Mouse (Mus musculus) hindbrain, embryonic 15.5 days (tissue): ENCODE measurements around the gene Creb1. TPM values are rescaled to one million over a fixed set of nuclear protein-coding genes. Genes with fewer than 3 reads are reported as not detected.

Source experiments
- ATAC-seq: fragments of 200-750 bp; cut with Nextera tagmentation; 2 replicates; pipeline ENCODE4 v1.8.0; 2017; ENCODE audit warnings: low read depth, moderate number of reproducible peaks, moderate TSS enrichment; ENCODE audit not compliant: low FRiP score
- H3K27ac ChIP-seq: fragments of 300-500 bp; sonication (generic); replicated peaks from 2 replicates; pipeline ENCODE4 v1.5.1; 2015; ENCODE audit warnings: mild to moderate bottlenecking, inconsistent platforms
- H3K27me3 ChIP-seq: fragments of 300-500 bp; sonication (generic); 2 replicates; pipeline ENCODE4 v1.6.1; 2015; ENCODE audit warnings: control low read depth, inconsistent platforms
- H3K36me3 ChIP-seq: fragments of 300-500 bp; sonication (generic); 2 replicates; pipeline ENCODE4 v1.6.1; 2015; ENCODE audit warnings: control low read depth, inconsistent platforms
- H3K4me1 ChIP-seq: fragments of 300-500 bp; sonication (generic); replicated peaks from 2 replicates; pipeline ENCODE4 v1.6.1; 2015; ENCODE audit warnings: control low read depth, inconsistent platforms
- H3K4me2 ChIP-seq: fragments of 300-500 bp; sonication (generic); 2 replicates; pipeline ENCODE4 v1.6.1; 2015; ENCODE audit warnings: moderate library complexity, mild to moderate bottlenecking, inconsistent platforms
- H3K4me3 ChIP-seq: fragments of 300-500 bp; sonication (generic); 2 replicates; pipeline ENCODE4 v1.5.1; 2015; ENCODE audit warnings: mild to moderate bottlenecking, inconsistent platforms
- H3K9ac ChIP-seq: fragments of 300-500 bp; sonication (generic); 2 replicates; pipeline ENCODE4 v1.6.1; 2015; ENCODE audit warnings: inconsistent platforms
- H3K9me3 ChIP-seq: fragments of 300-500 bp; sonication (generic); 2 replicates; pipeline ENCODE4 v1.6.1; 2016; ENCODE audit warnings: control low read depth, inconsistent platforms
- WGBS: fragments of 180-500 bp; shearing (Covaris S2); methylation state at CpG from one replicate; pipeline ENCODE4 v1.1.7; 2015; 5-methylcytosine and 5-hydroxymethylcytosine counted together
- polyA plus RNA-seq: library from polyadenylated mRNA; unstranded; fragments of >200 nt; fragmentation: Nextera tagmentation; extraction: Ambion mirVana; gene quantifications from 2 replicates; pipeline ENCODE4 v1.2.1, GENCODE M21; 2015

The Creb1 gene
- 28.7 and 32.9 TPM in 2 replicates for polyA plus RNA-seq

GRCm38 (mm10) chr1:64532589-64533470, at the start of gene Creb1:
TSS of gene Creb1 (plus strand) at chr1:64532645.
- H3K9ac ChIP-seq, result peak within 1 kb of the TSS; percentile 95
- H3K9me3 ChIP-seq, result no peaks in the 10 kb centered on the region
- under 1% methylated on average over 65 of the region's 119 CpGs for WGBS
- H3K27ac ChIP-seq, result peak within 1 kb of the TSS; percentile 99
- peak within 1 kb of the TSS; percentile 66 for H3K4me2 ChIP-seq
- H3K4me1 ChIP-seq, result peaks cover 39% of the 10 kb centered on the region
- no peaks in the 10 kb centered on the region for H3K27me3 ChIP-seq
- no peaks in the 10 kb centered on the region; the same call in 1 of the 2 replicates for H3K36me3 ChIP-seq
- peak; percentile 98 for ATAC-seq
- peak within 1 kb of the TSS; percentile 79 for H3K4me3 ChIP-seq

GRCm38 (mm10) chr1:64488521-64489029, 43.9 kb upstream of the Creb1 start:
- no peaks in the 10 kb centered on the region for H3K27me3 ChIP-seq

GRCm38 (mm10) chr1:64496803-64497202, 35.6 kb upstream of the Creb1 start:
- ATAC-seq, result no peak
- no peak overlapping the region for H3K4me2 ChIP-seq
- no peak overlapping the region for H3K4me3 ChIP-seq
- H3K9me3 ChIP-seq, result no peaks in the 10 kb centered on the region
- no peaks in the 10 kb centered on the region for H3K36me3 ChIP-seq
- H3K27me3 ChIP-seq, result no peaks in the 10 kb centered on the region
- H3K9ac ChIP-seq, result no peak overlapping the region
- no peak overlapping the region for H3K27ac ChIP-seq
- no peaks in the 10 kb centered on the region for H3K4me1 ChIP-seq

More at GRCm38 (mm10) chr1:64488521-64489029, 43.9 kb upstream of the Creb1 start:
- Histone ChIP-seq H3K4me1 (no peaks in the 10 kb centered on the region), H3K27ac (peak overlapping the region; percentile 25; the same call in 1 of the 2 replicates), H3K9ac (no peak overlapping the region), H3K4me3 (no peak overlapping the region), H3K9me3 (no peaks in the 10 kb centered on the region), H3K36me3 (no peaks in the 10 kb centered on the region), H3K4me2 (no peak overlapping the region)
- no peak for ATAC-seq
- WGBS, result 37% methylated on average over 4 of the region's 4 CpGs

DNA sequence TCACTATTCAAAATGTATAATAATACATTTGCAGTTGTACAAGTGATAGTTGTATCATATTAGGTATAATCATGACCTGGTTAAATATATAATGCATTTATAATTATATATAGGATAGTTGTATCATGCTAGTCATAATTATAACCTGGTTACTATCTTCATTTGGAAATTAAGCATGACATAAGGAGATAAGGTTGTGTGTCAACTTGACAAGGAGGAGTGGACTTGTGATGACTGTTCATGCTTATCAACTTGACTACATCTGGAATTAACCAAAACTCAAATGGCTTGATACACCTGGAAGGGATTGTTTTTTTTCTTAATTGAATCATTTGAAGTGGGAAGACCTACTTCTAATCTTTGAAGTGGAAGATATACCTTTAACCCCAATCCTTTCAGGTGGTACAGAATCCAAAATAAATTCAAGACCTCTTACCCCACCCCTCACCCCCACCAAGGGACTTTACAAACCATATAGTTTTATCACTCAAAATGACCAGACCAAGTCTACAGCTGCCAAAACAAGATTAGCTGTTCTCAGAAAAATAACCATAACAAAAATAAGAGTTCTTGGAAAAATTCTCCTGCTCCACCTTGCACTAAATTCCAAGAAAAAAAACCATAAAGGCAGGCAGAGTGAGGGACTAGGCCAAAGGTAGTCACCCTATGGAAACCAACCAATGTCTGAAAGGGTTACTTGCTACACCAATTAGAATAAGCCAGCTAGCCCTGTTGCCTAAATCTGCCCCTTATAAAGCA, 30.9 kb upstream of the Creb1 start:
- Histone ChIP-seq H3K9ac (no peak overlapping the region), H3K4me1 (no peaks in the 10 kb centered on the region), H3K4me2 (no peak overlapping the region), H3K36me3 (no peaks in the 10 kb centered on the region), H3K9me3 (no peaks in the 10 kb centered on the region), H3K27ac (no peak overlapping the region), H3K27me3 (no peaks in the 10 kb centered on the region), H3K4me3 (no peak overlapping the region)
- no peak for ATAC-seq

GRCm38 (mm10) chr1:64508479-64509096, 23.9 kb upstream of the Creb1 start:
- Histone ChIP-seq H3K36me3 (no peaks in the 10 kb centered on the region), H3K4me1 (no peaks in the 10 kb centered on the region), H3K9ac (no peak overlapping the region), H3K27me3 (no peaks in the 10 kb centered on the region), H3K9me3 (no peaks in the 10 kb centered on the region), H3K4me3 (no peak overlapping the region), H3K4me2 (no peak overlapping the region), H3K27ac (no peak overlapping the region)
- ATAC-seq, result no peak
- 88% methylated on average over 7 of the region's 7 CpGs for WGBS

DNA sequence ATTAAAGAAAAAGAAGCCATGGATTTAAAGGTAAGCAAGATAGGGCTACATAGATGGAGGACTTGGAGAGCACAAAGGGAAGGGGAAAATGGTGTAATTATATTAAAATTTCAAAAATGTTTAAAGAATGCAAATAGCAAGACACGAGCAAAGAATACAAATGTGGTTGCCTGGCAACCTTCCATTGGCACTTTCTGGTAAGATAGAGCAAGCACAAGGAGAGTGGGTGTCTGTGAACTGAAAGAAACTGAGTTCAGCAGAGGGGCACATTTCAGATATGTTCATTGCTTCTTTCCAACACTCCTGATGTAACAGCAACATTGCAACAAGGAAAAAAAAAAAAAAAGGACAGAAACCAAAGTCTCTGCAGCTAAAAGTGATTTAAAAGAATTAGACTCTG, 22.8 kb upstream of the Creb1 start:
- Histone ChIP-seq H3K4me1 (no peaks in the 10 kb centered on the region), H3K27me3 (no peaks in the 10 kb centered on the region), H3K9ac (no peak overlapping the region), H3K4me2 (no peak overlapping the region), H3K9me3 (no peaks in the 10 kb centered on the region), H3K36me3 (no peaks in the 10 kb centered on the region), H3K4me3 (no peak overlapping the region), H3K27ac (no peak overlapping the region)
- no peak for ATAC-seq
- WGBS, result 31% methylated on average over 1 of the region's 1 CpGs

- H3K36me3 ChIP-seq, result no peaks in the 10 kb centered on the region
- H3K4me1 ChIP-seq, result no peaks in the 10 kb centered on the region
- H3K27ac ChIP-seq, result no peak overlapping the region
- no peaks in the 10 kb centered on the region for H3K27me3 ChIP-seq
- no peak overlapping the region for H3K4me3 ChIP-seq
- WGBS, result 89% methylated on average over 7 of the region's 7 CpGs
- H3K9ac ChIP-seq, result no peak overlapping the region
- no peak overlapping the region for H3K4me2 ChIP-seq
- H3K9me3 ChIP-seq, result no peaks in the 10 kb centered on the region
- ATAC-seq, result no peak
Observed at GRCm38 (mm10) chr1:64514184-64514583, 18.3 kb upstream of the Creb1 start.

GRCm38 (mm10) chr1:64516593-64516992, 15.9 kb upstream of the Creb1 start:
- ATAC-seq, result no peak
- Histone ChIP-seq H3K4me2 (no peak overlapping the region), H3K9ac (no peak overlapping the region), H3K4me3 (no peak overlapping the region), H3K36me3 (no peaks in the 10 kb centered on the region), H3K27me3 (no peaks in the 10 kb centered on the region), H3K27ac (no peak overlapping the region), H3K4me1 (no peaks in the 10 kb centered on the region), H3K9me3 (no peaks in the 10 kb centered on the region)
- 86% methylated on average over 3 of the region's 3 CpGs for WGBS

DNA sequence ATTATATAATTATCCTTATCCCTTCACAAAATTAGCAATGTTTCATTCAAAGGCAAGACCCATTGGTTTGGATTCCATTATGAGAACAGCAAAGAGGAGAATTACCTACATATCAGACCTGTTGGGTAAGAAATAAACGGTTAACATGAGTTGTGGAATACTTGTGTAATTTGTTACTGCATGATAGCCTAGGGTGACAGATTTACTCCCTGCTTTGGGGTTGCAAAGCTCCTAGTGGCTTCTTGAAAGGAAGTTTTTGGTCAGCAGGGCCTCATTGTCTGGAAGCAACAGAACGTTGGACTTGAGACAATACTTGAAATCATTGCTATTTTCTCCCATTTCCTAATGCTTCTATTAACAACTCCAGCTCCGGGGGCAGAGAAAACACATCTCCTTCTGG, 14.0 kb upstream of the Creb1 start:
- whole genome bisulfite sequencing, result 79% methylated on average over 3 of the region's 3 CpGs
- ATAC-seq, result no peak

DNA sequence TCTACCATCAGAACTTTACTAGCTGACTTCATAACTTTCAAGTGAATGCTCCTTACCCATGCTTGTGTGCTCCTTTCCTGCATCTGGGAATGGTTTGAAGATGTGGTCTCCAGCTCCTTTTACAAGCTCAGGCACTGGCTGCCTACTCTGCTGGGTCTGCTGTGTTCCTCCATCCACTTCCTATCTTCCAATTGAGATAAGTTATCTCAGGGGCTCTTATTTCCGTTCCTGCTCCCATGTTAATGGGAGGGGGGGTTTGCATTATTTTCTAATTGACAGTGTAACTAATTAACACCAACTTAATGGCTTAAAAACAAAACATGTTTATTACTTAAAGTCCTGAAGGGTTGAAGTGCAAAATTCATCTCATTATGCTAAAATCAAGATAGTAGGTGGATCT, 13.1 kb upstream of the Creb1 start:
- no peaks in the 10 kb centered on the region for H3K9me3 ChIP-seq
- no peak overlapping the region for H3K9ac ChIP-seq
- H3K27ac ChIP-seq, result no peak overlapping the region
- no peak overlapping the region for H3K4me2 ChIP-seq
- H3K27me3 ChIP-seq, result no peaks in the 10 kb centered on the region
- H3K4me1 ChIP-seq, result no peaks in the 10 kb centered on the region
- no peaks in the 10 kb centered on the region for H3K36me3 ChIP-seq
- WGBS, result 77% methylated on average over 1 of the region's 1 CpGs
- no peak for ATAC-seq
- no peak overlapping the region for H3K4me3 ChIP-seq

More for the DNA sequence above, 14.0 kb upstream of the Creb1 start:
- H3K9me3 ChIP-seq, result no peaks in the 10 kb centered on the region
- no peaks in the 10 kb centered on the region for H3K36me3 ChIP-seq
- H3K27me3 ChIP-seq, result no peaks in the 10 kb centered on the region
- no peak overlapping the region for H3K9ac ChIP-seq
- H3K4me3 ChIP-seq, result no peak overlapping the region
- H3K4me1 ChIP-seq, result no peaks in the 10 kb centered on the region
- H3K27ac ChIP-seq, result no peak overlapping the region
- H3K4me2 ChIP-seq, result no peak overlapping the region

DNA sequence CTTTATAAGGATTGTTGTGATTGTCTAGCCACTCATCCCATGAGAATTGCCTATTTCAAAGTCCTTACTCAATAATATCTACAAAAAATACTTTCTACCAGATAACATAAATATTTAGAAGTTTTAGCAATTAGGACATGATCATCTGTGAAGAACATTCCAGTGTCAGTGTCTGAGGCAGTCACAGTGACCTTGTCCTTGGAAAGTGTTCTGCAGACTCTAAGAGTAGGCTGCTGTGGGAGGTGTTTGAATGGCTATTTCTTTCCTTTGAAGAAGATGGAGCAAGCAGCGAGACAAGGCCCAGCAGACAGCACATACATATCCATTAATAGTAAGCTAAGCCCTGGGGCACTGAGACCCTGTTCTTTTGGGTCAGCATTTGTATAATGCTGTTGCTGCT, 12.5 kb upstream of the Creb1 start:
- H3K36me3 ChIP-seq, result no peaks in the 10 kb centered on the region
- H3K27me3 ChIP-seq, result no peaks in the 10 kb centered on the region
- ATAC-seq, result no peak
- H3K9ac ChIP-seq, result no peak overlapping the region
- no peaks in the 10 kb centered on the region for H3K9me3 ChIP-seq
- H3K4me2 ChIP-seq, result no peak overlapping the region
- no peak overlapping the region for H3K4me3 ChIP-seq
- no peaks in the 10 kb centered on the region for H3K4me1 ChIP-seq
- no peak overlapping the region for H3K27ac ChIP-seq
- WGBS, result 59% methylated on average over 1 of the region's 1 CpGs

- Histone ChIP-seq H3K4me2 (no peak overlapping the region), H3K27me3 (no peaks in the 10 kb centered on the region), H3K9me3 (no peaks in the 10 kb centered on the region), H3K4me1 (no peaks in the 10 kb centered on the region), H3K36me3 (no peaks in the 10 kb centered on the region), H3K27ac (no peak overlapping the region), H3K9ac (no peak overlapping the region), H3K4me3 (no peak overlapping the region)
- 75% methylated on average over 3 of the region's 3 CpGs for WGBS
- ATAC-seq, result no peak
Observed at GRCm38 (mm10) chr1:64521734-64522133, 10.7 kb upstream of the Creb1 start.
